Mouse (Mus musculus) megakaryocyte progenitor cell, adult 5-6 weeks (primary cell): ENCODE results near the gene Sema4d. TPM values are rescaled to one million over a fixed set of nuclear protein-coding genes. Genes with fewer than 3 reads are reported as not detected.

Source experiments
- ATAC-seq: replicated peaks from 2 replicates; pipeline ENCODE4 v1.8.0; 2016; ENCODE audit warnings: mild to moderate bottlenecking, moderate TSS enrichment, inconsistent platforms; ENCODE audit not compliant: poor library complexity
- total RNA-seq, 2 experiments: library from RNA; stranded (forward) in 1 of 2; stranded (reverse) in 1 of 2; fragments of 157-497, 149-512 nt in 1 of 2; fragments of 200-1000 nt in 1 of 2; gene quantifications; 2 replicates each; pipeline versions ENCODE4 v1.2.3 to v1.2.4; 2015 to 2017

The Sema4d gene
- total RNA-seq, 2 experiments from 2014 or later: 8.6 to 25.4 TPM

DNA sequence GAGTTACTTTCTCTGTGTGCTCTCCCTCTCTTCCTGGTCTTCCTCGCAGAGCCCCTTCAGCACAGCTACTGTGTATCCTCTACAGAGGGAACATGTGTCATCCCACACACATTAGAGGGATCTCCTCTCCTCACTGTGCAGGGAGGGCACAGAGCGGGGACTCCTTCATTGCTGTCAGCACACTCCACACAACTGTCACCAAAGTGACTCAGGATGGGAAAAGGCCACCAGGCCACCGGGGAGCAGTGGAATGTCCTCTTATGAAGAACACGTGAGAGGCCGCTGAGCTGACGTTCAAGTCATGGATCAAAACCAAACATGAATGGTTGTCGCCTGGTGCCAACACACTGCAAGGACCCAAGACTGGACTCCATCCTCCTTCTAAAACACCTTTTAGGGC, 38.0 kb downstream of the Sema4d start:
- ATAC-seq: no peak

DNA sequence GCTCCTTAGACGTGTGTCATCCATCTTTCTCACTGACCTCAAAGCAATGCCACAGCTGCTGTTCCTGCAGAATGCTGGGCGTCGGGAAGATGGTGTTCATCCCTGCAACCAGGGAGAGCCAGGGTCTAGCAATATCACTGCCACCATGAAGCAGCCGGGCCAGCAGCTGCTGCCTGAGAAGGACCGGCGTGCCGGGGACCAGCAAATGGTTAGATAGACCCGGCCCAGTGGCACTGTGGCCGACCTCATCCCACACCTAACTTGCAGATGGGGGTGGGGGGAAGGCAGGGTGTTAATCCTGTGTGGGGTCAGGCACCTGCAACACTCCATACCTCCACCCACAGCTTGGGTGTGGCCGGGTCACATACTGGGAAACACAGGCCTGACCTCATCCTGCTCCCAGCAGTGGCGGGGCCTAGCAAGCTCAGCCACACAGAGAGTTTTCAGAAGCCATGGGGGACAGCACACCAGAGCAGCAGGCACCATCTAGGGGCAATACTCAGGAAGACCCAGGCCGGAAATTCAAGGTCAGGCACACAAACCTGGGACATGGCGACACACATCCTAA, 38.9 kb downstream of the Sema4d start:
- no peak for ATAC-seq

DNA sequence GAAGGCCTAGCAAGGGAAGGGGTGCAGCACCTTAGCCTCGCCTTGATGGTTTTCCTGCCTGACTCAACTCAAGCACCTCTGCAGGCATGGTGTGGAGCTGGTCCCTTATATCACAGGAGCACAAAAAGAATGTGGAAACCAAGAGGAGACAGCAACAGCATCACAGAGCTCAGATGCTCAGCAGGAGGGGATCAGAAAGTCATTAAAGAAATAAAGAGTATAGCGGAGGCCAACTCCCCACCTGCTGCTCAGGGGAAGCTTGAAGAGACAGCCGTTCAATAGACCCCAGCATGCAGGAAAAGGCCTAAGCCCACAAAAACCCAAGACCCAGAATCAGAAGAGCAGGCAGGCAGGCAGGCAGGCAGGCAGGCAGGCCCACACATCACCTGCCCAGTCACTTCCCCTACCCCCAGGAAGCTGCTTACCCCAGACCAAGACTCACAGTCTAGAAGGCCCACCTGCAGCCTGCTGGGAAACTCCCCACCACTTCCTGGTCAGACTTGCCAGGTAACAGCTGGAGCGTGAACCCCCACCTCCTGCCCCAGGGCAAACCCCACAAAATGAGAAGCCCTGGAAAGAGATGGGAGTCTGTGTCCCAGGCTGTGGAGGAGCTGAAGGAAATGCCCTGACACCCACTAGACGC, 39.6 kb downstream of the Sema4d start:
- ATAC-seq: no peak

DNA sequence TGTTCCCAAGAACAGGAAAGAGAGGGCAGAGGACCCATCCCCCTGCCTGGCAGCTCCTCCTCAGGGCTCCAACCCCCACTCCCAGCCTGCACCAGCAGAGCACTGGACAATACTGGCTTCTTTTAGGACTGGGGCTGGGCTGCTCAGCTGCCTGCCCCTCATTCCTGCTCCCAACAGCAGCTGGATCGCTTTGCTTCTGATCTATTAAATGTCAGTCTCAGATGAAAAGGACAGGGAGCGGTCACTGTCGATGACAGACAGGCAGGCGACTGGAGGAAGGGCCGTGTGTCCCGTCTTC, 40.4 kb downstream of the Sema4d start:
- no peak for ATAC-seq

DNA sequence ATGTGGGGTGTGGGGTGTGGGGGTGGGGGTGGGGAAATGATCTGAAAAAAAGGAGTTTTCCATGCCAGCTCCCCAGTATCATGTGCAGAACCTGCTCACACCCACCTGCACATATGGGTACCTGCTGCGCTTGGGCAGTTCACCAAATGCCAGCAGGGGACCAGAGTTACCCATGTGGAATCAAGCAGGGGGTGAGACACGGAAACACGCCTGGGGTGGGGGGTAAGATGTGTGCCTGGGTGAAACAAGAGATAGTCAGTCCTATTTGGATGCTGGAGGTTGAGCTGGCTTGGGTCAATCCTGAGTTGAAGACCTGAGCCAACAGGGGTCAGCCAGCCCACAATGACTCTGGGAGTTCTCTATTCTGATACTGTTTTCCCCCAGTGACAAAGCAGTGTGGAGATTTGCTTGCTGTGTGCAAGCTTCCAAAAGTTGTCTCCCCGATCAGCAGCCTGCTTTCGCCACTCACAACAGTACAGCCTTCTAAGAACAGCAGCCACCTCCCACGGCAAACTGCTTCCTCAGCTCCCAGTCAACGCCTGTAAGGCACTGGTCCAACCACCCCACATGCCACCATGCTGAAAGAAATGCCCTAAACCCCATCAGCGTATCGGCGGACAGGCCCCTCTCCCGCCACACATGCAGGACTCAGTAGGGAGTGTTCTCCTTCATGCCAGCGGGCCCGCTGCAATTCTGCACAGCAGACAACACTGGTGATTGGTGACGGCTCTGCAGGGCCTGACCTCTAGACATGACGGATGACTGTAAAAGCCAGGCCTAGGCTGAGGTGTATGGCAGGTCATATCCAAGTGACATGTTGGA, 41.0 kb downstream of the Sema4d start:
- ATAC-seq: no peak

DNA sequence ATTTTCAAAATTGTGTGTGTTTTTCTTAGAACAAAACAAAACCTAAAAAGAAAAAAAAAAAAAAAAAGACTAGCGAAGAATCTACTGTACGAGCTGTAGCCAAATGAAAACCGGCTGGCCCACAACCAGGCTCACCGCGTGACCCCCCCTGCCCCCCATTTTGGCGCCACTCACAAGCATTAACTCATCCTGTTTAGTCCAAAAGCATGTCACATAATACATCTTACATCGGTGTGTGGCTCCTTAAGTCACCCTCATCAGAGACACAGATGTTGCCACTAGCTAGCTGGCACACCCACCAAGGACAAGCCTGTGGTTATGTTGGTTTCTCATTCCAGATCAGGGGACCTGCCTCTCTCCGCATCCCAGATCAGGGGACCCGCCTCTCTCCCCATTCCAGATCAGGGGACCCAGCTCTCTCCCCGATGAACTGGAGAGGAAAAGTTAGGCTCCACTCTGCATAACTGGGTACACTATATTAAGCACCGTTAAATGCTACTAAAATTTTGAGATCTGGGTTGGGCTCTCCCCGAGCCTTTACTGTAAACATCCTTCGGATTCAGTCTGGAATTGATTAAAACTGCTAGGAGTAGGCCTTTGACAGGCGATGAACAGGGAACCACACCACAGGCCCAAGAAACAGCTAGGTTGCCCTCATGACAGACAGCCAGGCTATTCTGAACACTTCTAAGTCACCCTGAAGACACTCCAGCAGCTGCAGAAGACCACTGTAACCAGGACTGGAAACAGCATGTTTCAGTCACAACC, 43.8 kb downstream of the Sema4d start:
- ATAC-seq: no peak

DNA sequence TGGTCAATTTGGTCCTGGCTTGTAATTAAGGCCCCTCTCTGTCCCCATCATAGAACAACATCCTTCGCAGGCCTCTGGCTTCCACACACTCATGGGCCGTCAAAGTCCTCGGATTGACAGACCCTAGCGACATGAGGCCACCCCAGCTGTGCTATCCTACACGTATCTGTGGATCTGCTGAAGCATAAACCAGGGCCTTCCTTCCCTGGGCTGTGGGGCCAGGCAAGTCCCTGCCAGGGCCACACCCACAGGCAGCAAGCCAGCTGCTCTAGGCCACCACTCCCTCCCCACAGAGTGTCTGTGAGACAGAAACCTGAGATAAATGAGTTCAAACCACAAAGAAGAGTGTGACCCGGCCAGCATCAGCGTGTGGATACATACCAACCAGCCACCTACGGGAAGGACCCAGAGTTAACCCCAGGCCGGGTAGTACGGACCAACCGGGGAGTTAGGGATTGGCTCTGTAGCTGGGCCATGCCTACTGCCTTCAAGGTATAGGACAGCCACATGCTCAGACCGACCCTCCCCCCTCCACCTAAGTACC, 45.5 kb downstream of the Sema4d start:
- peak; percentile 90 for ATAC-seq

DNA sequence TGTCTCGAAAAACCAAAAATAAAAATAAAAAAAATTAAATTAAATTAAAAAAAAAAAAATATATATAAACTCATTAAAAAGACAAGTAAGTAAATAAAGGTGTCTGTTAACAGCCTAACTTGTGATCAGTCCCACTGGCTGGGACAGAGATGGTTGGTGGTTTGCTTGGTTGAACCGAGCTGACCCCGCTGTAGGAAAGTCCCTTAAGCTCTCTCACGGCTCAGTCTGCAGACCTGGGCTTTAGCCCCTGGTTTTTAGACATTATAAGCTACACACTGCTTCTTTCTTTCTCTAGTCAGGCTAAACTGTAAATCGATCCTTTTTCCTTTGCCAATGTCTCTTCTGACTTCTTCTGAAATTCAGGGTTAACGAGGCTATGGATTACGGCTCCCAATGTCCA, 46.5 kb downstream of the Sema4d start:
- ATAC-seq: no peak

DNA sequence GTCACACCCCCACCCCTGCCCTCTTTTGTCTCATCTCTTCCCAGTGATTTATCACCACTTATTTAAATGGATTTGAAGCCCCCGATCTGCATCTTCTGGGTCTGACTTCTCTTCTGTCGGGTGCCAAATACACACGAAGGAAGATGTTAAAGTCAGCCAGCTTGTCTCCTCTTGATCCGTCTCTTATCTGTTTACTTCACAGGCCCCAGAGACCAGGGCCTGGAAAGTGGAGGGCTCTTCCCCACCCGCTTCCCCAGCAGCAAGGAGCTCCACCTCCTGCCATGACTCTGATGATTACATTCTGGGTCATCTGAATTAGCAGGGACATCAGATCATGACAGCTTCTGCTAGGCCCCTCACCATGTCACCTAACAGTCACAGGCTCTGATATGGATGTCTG, 47.7 kb downstream of the Sema4d start:
- ATAC-seq: peak; percentile 18; the same call in 1 of the 2 replicates

DNA sequence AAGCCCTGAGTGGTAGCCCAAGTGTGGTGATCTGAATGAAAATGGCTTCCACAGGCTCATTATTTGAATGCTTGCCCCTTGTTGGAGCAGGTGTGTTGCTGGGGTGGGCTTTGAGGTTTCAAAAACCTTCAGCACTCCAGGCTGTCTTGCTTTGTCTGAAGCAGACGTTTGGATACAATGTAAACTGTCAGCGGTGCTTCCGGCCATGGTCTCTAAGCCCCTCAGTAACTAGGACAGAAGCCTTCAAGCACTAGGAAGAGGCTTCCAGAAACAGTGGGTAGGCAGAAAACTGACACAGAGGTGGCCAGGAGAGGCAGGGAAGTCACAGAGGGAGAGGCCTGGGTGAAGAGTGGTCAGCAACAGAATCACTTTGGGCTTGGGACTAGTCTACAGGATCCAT, 49.7 kb downstream of the Sema4d start:
- no peak for ATAC-seq

DNA sequence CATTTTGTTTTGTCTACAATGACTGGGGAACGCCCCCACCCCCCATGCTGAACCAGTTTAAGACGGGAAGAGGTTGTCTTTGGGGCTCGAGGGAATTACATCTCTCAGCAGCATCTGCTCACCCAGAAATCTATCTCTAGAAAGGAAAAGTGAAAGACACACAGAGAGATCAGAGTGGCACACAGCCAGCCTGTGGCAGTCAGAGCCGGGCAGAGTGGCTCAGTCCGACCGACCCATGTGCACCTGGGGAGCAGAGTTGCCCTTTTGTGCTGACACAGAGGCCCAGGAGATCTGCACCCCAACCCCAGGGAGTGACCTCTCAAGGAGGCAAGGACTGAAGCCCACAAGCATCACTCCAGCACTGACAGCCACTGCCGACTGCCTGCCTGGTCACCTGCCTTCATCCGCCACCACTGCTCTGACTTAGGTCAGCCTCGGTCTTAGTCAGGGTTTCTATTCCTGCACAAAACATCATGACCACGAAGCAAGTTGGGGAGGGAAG, 50.9 kb downstream of the Sema4d start:
- ATAC-seq: 0 out of 2 replicates have a peak, but pooled peaks have one; percentile 5

DNA sequence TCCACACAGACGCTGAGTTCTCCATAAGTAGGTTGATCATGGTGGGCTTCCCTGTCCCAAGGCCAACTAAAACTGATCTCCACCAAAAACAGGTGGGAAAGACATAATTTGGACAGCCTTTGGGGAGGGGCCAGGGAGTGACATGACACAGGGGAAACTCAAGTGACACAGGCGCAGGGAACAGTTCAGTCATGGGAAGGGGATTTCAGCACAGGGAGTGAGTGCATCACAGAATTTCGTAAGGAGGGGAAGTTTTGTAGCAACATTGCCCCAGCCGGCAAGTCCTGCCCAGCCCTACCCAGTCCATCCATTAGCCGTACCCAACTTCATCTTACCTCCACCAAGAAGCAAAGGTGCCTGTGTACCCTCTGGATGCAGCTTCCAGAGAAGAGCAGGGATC, 52.8 kb downstream of the Sema4d start:
- ATAC-seq: peak; percentile 35

DNA sequence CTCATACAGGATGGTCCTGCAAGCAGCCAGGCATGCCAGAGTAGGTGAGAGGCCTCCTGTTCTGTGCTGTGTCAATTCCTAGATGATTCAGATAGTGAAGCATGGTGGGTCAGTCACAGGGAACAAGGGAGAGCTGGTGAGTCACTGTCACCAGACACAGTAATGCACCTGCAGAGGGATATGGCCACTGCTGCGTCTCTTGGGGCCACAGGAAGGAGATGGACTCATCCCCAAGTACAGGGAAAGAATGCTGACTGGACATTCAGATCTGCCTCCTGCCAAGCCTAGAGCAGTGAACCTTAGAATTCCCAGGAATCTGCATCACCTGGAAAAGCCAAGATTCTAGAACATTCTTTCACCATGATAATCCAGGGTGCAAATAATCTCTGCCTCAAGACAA, 53.8 kb downstream of the Sema4d start:
- no peak for ATAC-seq

DNA sequence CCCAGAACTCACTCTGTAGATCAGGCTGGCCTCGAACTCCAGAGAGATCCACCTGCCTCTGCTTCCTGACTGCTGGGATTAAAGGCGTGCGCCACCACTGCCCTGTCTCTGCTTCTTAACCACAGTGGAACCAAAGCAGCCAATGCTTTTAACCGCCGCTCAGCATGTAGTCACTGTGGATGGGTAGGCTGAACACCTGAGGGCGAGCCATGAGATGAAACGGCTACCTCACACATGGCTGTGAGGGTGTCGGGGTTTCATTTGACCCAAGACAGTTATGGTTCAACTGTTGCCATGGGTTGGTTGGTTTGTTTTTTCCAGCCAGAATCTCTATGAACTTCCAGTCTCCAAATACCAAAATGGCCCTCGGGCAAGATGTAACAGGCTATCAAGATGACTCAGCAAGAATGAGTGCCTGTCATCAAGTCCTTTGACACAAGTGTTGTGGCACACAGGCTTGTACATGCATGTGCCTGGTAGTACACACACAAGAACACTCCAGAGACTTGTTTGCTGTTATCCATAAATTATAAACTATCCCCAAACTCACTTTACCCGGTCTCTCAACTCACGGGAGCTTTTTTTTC, 54.9 kb downstream of the Sema4d start:
- no peak for ATAC-seq

DNA sequence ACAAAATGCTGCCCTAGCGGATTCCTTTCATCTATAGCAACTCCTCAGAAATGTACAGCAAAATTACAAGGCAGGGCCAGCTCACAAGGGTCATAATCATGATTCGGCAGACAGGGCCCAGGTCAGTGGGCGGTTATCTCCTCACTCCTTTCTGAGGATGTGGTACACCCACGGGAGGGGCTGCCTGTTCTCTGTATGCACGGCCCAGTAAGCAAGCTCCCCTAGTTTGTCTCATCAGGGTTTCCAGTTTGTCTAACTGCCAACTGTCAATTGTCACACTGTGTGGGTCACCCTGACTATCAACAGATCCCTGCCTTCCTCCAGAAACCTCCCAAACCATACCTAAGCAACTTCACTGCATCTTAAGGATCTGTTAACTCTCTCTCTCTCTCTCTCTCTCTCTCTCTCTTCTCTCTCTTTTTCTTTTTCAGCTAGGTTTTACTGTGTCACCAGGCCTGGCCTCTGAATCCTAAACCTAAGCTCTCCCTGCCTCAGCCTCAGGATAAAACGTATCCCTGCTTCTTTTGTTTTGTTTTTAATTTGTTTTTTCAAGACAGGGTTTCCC, 55.5 kb downstream of the Sema4d start:
- ATAC-seq: peak; percentile 68

DNA sequence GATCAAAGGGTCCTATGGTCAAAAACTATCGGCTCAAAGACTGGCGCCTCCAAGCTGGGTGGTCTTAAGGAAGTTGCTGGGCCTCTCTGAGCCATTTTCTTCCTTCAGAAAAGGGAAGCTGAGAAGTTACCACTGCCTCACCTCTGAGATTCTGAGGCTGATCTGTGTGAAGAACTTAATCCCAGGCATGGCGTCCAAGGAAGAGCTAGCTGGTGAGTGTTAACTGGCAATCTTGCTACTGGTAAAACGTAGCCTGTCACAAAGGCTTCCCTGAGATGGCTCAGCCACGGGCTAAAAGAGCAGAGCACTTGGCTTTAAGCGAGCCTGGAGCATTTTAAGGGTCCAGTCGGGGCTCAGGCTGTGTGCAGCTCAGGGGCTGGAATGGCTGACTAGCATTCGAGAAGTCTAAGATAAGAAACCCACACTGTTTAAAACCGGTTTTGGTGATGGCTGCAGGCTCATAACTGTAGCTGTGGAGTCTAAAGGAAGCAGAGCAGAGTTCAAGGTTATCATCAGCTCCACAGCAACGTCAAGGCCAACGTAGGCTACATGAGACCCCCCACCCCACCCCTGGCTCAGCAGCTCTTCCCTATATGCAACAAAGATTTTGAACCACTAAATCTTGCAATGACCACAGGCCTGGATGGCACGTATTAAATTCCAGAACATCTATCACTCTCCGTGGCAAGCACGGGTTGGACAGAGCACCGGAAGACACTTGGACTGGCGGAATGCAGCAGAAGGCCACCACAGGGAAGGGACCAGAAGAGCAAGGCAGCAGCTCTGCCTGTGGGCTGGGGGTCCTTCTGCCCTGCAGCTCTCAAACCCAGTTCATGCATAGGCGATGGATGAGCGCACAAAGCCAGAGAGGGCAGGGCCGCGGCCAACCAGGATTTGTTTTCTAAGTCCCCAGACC, 56.3 kb downstream of the Sema4d start:
- no peak for ATAC-seq

DNA sequence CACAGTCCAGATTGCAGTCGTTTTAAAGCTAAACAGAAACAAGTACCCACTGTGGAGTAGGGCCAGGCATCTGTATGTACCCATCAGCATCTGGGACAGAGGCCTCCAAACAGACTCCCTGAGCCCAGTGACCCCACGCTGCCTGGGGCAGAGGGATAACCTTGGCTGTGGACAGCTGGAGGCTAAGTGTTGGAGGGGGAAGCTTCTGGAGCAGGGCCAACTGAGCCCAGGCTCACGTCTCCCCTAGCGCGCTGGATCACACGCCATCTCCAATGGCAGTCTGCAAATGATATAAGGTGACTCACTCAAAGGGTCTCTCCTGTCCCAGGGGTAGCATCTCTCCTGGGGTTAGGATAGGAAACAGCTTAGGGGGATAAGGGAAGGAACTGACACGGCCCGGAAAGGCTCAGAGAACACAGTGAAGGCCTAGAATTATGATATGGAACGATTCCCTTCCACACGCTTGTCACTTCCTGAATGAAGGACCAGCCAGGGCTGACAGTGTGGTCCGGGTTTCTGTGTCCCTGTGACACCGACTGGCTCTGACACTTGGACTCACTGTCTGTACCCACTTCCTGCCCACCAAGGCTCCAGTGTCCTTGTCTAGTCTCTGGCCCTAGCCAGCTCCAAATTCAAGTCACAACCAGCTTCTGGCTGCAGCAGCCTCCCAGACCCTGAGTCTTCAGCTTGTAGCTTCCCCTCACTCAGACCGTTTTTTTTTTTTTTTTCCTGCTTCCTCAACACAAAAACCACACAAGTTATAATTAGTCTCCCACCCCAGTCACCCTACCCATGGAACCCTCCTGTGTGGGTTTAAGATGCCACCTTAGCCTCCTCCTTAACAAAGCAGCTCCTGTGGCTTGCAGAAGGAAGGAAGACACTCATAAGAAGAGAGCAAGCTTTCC, 57.3 kb downstream of the Sema4d start:
- peak; percentile 21 for ATAC-seq

DNA sequence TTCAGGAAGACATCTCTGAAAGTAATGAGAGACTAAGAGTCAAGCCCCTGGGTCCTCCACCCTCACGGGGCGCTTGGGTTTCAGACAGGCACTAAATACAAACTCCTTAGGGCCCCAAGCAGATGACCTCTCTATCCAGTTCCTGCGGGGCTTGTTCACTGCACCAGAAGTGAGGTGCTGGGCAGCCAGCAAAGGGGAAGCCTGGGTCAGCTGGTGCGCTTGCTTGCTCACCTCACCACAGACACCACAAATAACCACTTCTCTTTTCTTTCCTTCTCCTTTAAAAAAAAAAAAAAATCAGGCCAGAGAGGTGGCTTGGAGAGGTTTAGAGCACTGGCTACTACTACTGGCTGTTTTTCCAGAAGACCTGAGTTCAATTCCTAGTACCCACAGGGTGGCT, 59.0 kb downstream of the Sema4d start:
- ATAC-seq: peak; percentile 43
